Mouse (Mus musculus) hindbrain, embryonic 11.5 days (tissue): ENCODE data around the gene Rps15a. TPM values are rescaled to one million over a fixed set of nuclear protein-coding genes. Genes with fewer than 3 reads are reported as not detected.

Experiments
- ATAC-seq: fragments of 200-750 bp; cut with Nextera tagmentation; 2 replicates; pipeline ENCODE4 v1.8.0; 2017; ENCODE audit warnings: mild to moderate bottlenecking, moderate TSS enrichment, moderate library complexity; ENCODE audit not compliant: low FRiP score
- DNase-seq: peaks from one replicate; pipeline ENCODE4 v3.0.0-alpha.2; 2015; ENCODE audit warnings: low spot score
- H3K27ac ChIP-seq: fragments of 300-500 bp; sonication (generic); 2 replicates; pipeline ENCODE4 v1.5.1; 2014; ENCODE audit warnings: mild to moderate bottlenecking, low read depth, low read length
- H3K27me3 ChIP-seq: fragments of 300-500 bp; sonication (generic); 2 replicates; pipeline ENCODE4 v1.6.1; 2014; ENCODE audit warnings: mild to moderate bottlenecking, low read length, moderate library complexity, mixed read lengths; ENCODE audit not compliant: control insufficient read depth, insufficient read depth
- H3K36me3 ChIP-seq: fragments of 300-500 bp; sonication (generic); 2 replicates; pipeline ENCODE4 v1.6.1; 2014; ENCODE audit warnings: mild to moderate bottlenecking, low read length, moderate library complexity, mixed read lengths; ENCODE audit not compliant: control insufficient read depth, insufficient read depth
- H3K4me1 ChIP-seq: fragments of 300-500 bp; sonication (generic); replicated peaks from 2 replicates; pipeline ENCODE4 v1.6.1; 2014; ENCODE audit warnings: low read length, mixed read lengths; ENCODE audit not compliant: control insufficient read depth, insufficient read depth
- H3K4me2 ChIP-seq: fragments of 300-500 bp; sonication (generic); replicated peaks from 2 replicates; pipeline ENCODE4 v1.6.1; 2014; ENCODE audit warnings: mild to moderate bottlenecking, low read depth, low read length
- H3K4me3 ChIP-seq: fragments of 300-500 bp; sonication (generic); 2 replicates; pipeline ENCODE4 v1.5.1; 2014; ENCODE audit warnings: low read depth, low read length
- H3K9ac ChIP-seq: fragments of 300-500 bp; sonication (generic); 2 replicates; pipeline ENCODE4 v1.6.1; 2014; ENCODE audit warnings: low read depth, low read length
- H3K9me3 ChIP-seq: fragments of 300-500 bp; sonication (generic); 2 replicates; pipeline ENCODE4 v1.6.1; 2016; ENCODE audit warnings: low read length; ENCODE audit not compliant: control insufficient read depth
- WGBS: fragments of 180-500 bp; shearing (Covaris S2); extraction: QIAGEN DNeasy Blood & Tissue Kit; methylation state at CpG from one replicate; pipeline ENCODE4 v1.1.7; 2014; 5-methylcytosine and 5-hydroxymethylcytosine counted together
- polyA plus RNA-seq: library from polyadenylated mRNA; unstranded; fragments of >200 nt; fragmentation: Nextera tagmentation; extraction: Ambion mirVana; gene quantifications from 2 replicates; pipeline ENCODE4 v1.2.1, GENCODE M21; 2014

Gene Rps15a
- polyA plus RNA-seq, 1 experiment from 2014 or later: 611 TPM

- Histone ChIP-seq H3K9me3 (no peaks in the 10 kb centered on the region), H3K4me3 (no peak overlapping the region), H3K27ac (no peak overlapping the region), H3K4me1 (no peaks in the 10 kb centered on the region), H3K27me3 (no peaks in the 10 kb centered on the region), H3K4me2 (no peak overlapping the region), H3K36me3 (0 out of 2 replicates have a peak, but pooled peaks cover 5% of the 10 kb centered on the region), H3K9ac (no peak overlapping the region)
- no peak for DNase-seq
- 63% methylated on average over 2 of the region's 2 CpGs for WGBS
- ATAC-seq: no peak
Measured at GRCm38 (mm10) chr7:118119142-118119541, 3.2 kb upstream of the Rps15a start.

GRCm38 (mm10) chr7:118118426-118118825 lies 2.4 kb upstream of the Rps15a start:
- H3K9ac ChIP-seq: no peak overlapping the region
- no peaks in the 10 kb centered on the region for H3K9me3 ChIP-seq
- H3K27ac ChIP-seq: no peak overlapping the region
- 90% methylated on average over 3 of the region's 3 CpGs for WGBS
- H3K4me3 ChIP-seq: no peak overlapping the region
- H3K4me2 ChIP-seq: no peak overlapping the region
- H3K36me3 ChIP-seq: 0 out of 2 replicates have a peak, but pooled peaks cover 5% of the 10 kb centered on the region
- ATAC-seq (no peak), DNase-seq (no peak)
- H3K4me1 ChIP-seq: 0 out of 2 replicates have a peak, but pooled peaks cover 2% of the 10 kb centered on the region
- H3K27me3 ChIP-seq: no peaks in the 10 kb centered on the region

- no peak overlapping the region for H3K9ac ChIP-seq
- 0 out of 2 replicates have a peak, but pooled peaks cover 2% of the 10 kb centered on the region for H3K4me1 ChIP-seq
- 0 out of 2 replicates have a peak, but pooled peaks cover 8% of the 10 kb centered on the region for H3K36me3 ChIP-seq
- H3K4me3 ChIP-seq: no peak overlapping the region
- H3K9me3 ChIP-seq: no peaks in the 10 kb centered on the region
- no peak overlapping the region for H3K4me2 ChIP-seq
- no peak overlapping the region; the same call in 1 of the 2 replicates for H3K27ac ChIP-seq
- 45% methylated on average over 4 of the region's 4 CpGs for WGBS
- H3K27me3 ChIP-seq: no peaks in the 10 kb centered on the region
- DNase-seq (no peak), ATAC-seq (no peak)
Measured at GRCm38 (mm10) chr7:118117539-118118210, 1.7 kb upstream of the Rps15a start.

GRCm38 (mm10) chr7:118116787-118117538 lies 975 bp upstream of the Rps15a start:
- Histone ChIP-seq H3K4me2 (peak overlapping the region; percentile 77), H3K27ac (no peak overlapping the region; the same call in none of the 2 replicates), H3K27me3 (no peaks in the 10 kb centered on the region), H3K4me1 (0 out of 2 replicates have a peak, but pooled peaks cover 2% of the 10 kb centered on the region), H3K9ac (no peak overlapping the region), H3K4me3 (peak overlapping the region; percentile 98), H3K36me3 (0 out of 2 replicates have a peak, but pooled peaks cover 10% of the 10 kb centered on the region), H3K9me3 (no peaks in the 10 kb centered on the region)
- peak; percentile 22 for DNase-seq
- peak; percentile 13; the same call in 1 of the 2 replicates for ATAC-seq
- WGBS: 17% methylated on average over 8 of the region's 8 CpGs

- Histone ChIP-seq H3K9ac (peak overlapping the region; percentile 97), H3K27me3 (no peaks in the 10 kb centered on the region), H3K4me2 (peak overlapping the region; percentile 77), H3K36me3 (peaks cover 12% of the 10 kb centered on the region), H3K9me3 (no peaks in the 10 kb centered on the region), H3K4me3 (peak overlapping the region; percentile 98), H3K27ac (peak overlapping the region; percentile 83), H3K4me1 (peaks cover 5% of the 10 kb centered on the region; the same call in 1 of the 2 replicates)
- 0% methylated on average over 20 of the region's 20 CpGs for WGBS
- ATAC-seq (no peak; the same call in 1 of the 2 replicates), DNase-seq (no peak)
Measured at GRCm38 (mm10) chr7:118115533-118115876, 483 bp downstream of the Rps15a start.

- WGBS: 70% methylated on average over 5 of the region's 5 CpGs
- peaks cover 5% of the 10 kb centered on the region; the same call in 1 of the 2 replicates for H3K4me1 ChIP-seq
Measured at GRCm38 (mm10) chr7:118113541-118114297, 2.3 kb downstream of the Rps15a start.

GRCm38 (mm10) chr7:118111128-118111527 lies 4.9 kb downstream of the Rps15a start:
- no peak overlapping the region for H3K27ac ChIP-seq
- no peak for DNase-seq
- no peaks in the 10 kb centered on the region for H3K27me3 ChIP-seq
- no peak for ATAC-seq
- WGBS: 90% methylated on average over 3 of the region's 3 CpGs
- H3K36me3 ChIP-seq: peaks cover 31% of the 10 kb centered on the region
- H3K9ac ChIP-seq: no peak overlapping the region
- H3K4me2 ChIP-seq: no peak overlapping the region
- H3K9me3 ChIP-seq: no peaks in the 10 kb centered on the region
- peaks cover 5% of the 10 kb centered on the region; the same call in 1 of the 2 replicates for H3K4me1 ChIP-seq
- H3K4me3 ChIP-seq: no peak overlapping the region

More at GRCm38 (mm10) chr7:118113541-118114297, 2.3 kb downstream of the Rps15a start:
- Histone ChIP-seq H3K36me3 (peaks cover 15% of the 10 kb centered on the region), H3K9me3 (no peaks in the 10 kb centered on the region), H3K27me3 (no peaks in the 10 kb centered on the region), H3K27ac (no peak overlapping the region), H3K4me2 (peak overlapping the region; percentile 77), H3K4me3 (peak overlapping the region; percentile 98), H3K9ac (0 out of 2 replicates have a peak overlapping the region, but pooled peaks have one; percentile 28)
- DNase-seq: no peak
- ATAC-seq: no peak

- no peak overlapping the region for H3K9ac ChIP-seq
- H3K27me3 ChIP-seq: no peaks in the 10 kb centered on the region
- no peaks in the 10 kb centered on the region for H3K9me3 ChIP-seq
- no peak overlapping the region for H3K27ac ChIP-seq
- peaks cover 3% of the 10 kb centered on the region; the same call in 1 of the 2 replicates for H3K4me1 ChIP-seq
- H3K4me2 ChIP-seq: no peak overlapping the region
- H3K4me3 ChIP-seq: no peak overlapping the region
- DNase-seq (no peak), ATAC-seq (no peak)
- WGBS: 74% methylated on average over 1 of the region's 1 CpGs
- peaks cover 35% of the 10 kb centered on the region for H3K36me3 ChIP-seq
Measured at GRCm38 (mm10) chr7:118107671-118108070, 8.3 kb downstream of the Rps15a start.
